Mouse (Mus musculus) liver, postnatal 0 days (tissue): ENCODE measurements at regions not wholly inside any gene's neighbourhood (a gene's known extent, or its start where the extent isn't known, plus 50 kb on each side); places are given as distances from the start of the nearest gene placed in this dataset.

ENCODE experiments used
- CTCF ChIP-seq: sonication (generic); IDR thresholded peaks from 2 replicates; pipeline ENCODE4 v1.5.1; 2016; ENCODE audit warnings: antibody characterized with exemption, low read depth
- EP300 ChIP-seq: IDR thresholded peaks from 2 replicates; pipeline ENCODE4 v1.6.1; 2016; ENCODE audit warnings: antibody characterized with exemption, low read depth, mild to moderate bottlenecking

DNA sequence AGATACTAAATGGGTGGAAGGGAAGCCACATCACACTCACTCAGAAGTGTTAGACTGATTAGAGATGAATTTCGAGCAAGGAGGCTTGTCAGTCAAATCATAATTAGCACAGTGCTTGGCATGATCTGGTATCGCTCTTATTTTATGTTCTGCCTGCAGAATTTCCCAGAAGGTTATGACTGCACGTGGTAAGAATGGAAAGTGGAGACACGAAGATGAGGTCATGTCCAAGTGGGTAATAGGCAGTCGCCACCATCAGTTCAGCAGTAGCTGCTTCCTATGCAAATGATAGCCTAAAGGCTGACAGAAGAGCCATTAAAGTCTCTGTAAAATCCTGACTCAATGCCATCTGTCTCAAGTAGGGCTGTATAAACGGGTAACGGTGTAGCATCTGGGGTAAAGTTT is 186.0 kb upstream of the Slc30a5 start:
- TF ChIP-seq CTCF (no peak), EP300 (no peak)
